Mouse (Mus musculus) heart, adult 8-10 months (tissue): ENCODE measurements around the gene Capza2. TPM values are rescaled to one million over a fixed set of nuclear protein-coding genes. Genes with fewer than 3 reads are reported as not detected.

ENCODE experiments used
- DNase-seq: peaks from one replicate; pipeline ENCODE4 v3.0.0; 2022; ENCODE audit warnings: low spot score
- total RNA-seq, 4 experiments: library from RNA; stranded (reverse); gene quantifications; 2 replicates each; pipeline ENCODE4 v1.2.4; 2022

Capza2 gene
- total RNA-seq, 4 experiments from 2014 or later = 133 to 149 (median 136) TPM

- no peak for DNase-seq
These were observed 69.9 kb downstream of the Capza2 start for GRCm38 (mm10) chr6:17705973-17706372.

Other genes with a start within 250 kb of the Capza2 start
- 1 to 10 TPM; 1.1 to 2.5 (median 1.7) TPM for gene Met, start 172.4 kb upstream of the Capza2 start, total RNA-seq
- 10 to 100 TPM; 14.4 to 19.0 (median 16.0) TPM for gene St7, start 56.7 kb downstream of the Capza2 start, total RNA-seq